Mouse (Mus musculus): Measurements from ENCODE around the gene Sh3kbp1. TPM values are rescaled to one million over a fixed set of nuclear protein-coding genes. Genes with fewer than 3 reads are reported as not detected.

Gene Sh3kbp1
- total RNA-seq, 2 experiments from 2014 or later, result 23.7 to 36.2 TPM

- DNase-seq, result no peak
Measured at GRCm38 (mm10) chrX:159924759-159925158, 297.7 kb downstream of the Sh3kbp1 start.

- no peak for DNase-seq
Measured at GRCm38 (mm10) chrX:159928165-159928564, 301.1 kb downstream of the Sh3kbp1 start.

GRCm38 (mm10) chrX:159928834-159929233 lies 301.8 kb downstream of the Sh3kbp1 start:
- no peak for DNase-seq

- no peak for DNase-seq
Measured at GRCm38 (mm10) chrX:159932027-159932426, 305.0 kb downstream of the Sh3kbp1 start.

GRCm38 (mm10) chrX:159942569-159942968 lies 315.5 kb downstream of the Sh3kbp1 start:
- DNase-seq, result peak; percentile 63

- DNase-seq, result no peak
Measured at GRCm38 (mm10) chrX:159943586-159943985, 316.5 kb downstream of the Sh3kbp1 start.

GRCm38 (mm10) chrX:159953546-159954429 lies 326.7 kb downstream of the Sh3kbp1 start:
- no peak for DNase-seq

- no peak for DNase-seq
Measured at GRCm38 (mm10) chrX:159954430-159954779, 327.3 kb downstream of the Sh3kbp1 start.

- no peak for DNase-seq
Measured at GRCm38 (mm10) chrX:159955433-159955832, 328.4 kb downstream of the Sh3kbp1 start.

GRCm38 (mm10) chrX:159961385-159961784 lies 334.3 kb downstream of the Sh3kbp1 start:
- DNase-seq, result no peak

- no peak for DNase-seq
Measured at GRCm38 (mm10) chrX:159963273-159963672, 336.2 kb downstream of the Sh3kbp1 start.

GRCm38 (mm10) chrX:159963925-159964324 lies 336.9 kb downstream of the Sh3kbp1 start:
- no peak for DNase-seq

GRCm38 (mm10) chrX:159969025-159969424 lies 342.0 kb downstream of the Sh3kbp1 start:
- DNase-seq, result no peak

GRCm38 (mm10) chrX:159971091-159971779 lies 344.2 kb downstream of the Sh3kbp1 start:
- no peak for DNase-seq

- DNase-seq, result no peak
Measured at GRCm38 (mm10) chrX:159973730-159974129, 346.7 kb downstream of the Sh3kbp1 start.

- no peak for DNase-seq
Measured at GRCm38 (mm10) chrX:159976243-159976642, 349.2 kb downstream of the Sh3kbp1 start.

GRCm38 (mm10) chrX:159988002-159988960 lies 361.2 kb downstream of the Sh3kbp1 start, which contains the start of gene Map3k15:
TSS of gene Map3k15 (plus strand) at chrX:159988433.
- peak; percentile 39 for DNase-seq

- no peak for DNase-seq
Measured at GRCm38 (mm10) chrX:159995808-159996207, 368.7 kb downstream of the Sh3kbp1 start.

All from gastrocnemius, postnatal 25 days (tissue).